Mouse (Mus musculus) ES-E14 (cell line): Measurements from ENCODE around the gene Phb2.

Experiments
- CHD2 ChIP-seq: IDR thresholded peaks from 2 replicates; pipeline ENCODE4 v1.6.1; 2014; ENCODE audit warnings: mild to moderate bottlenecking, low read depth, low read length, inconsistent platforms
- ZC3H11A ChIP-seq: IDR thresholded peaks from 2 replicates; pipeline ENCODE4 v1.6.1; 2012; ENCODE audit warnings: low read depth, mild to moderate bottlenecking, inconsistent platforms, low read length, borderline replicate concordance
- ZNF384 ChIP-seq: IDR thresholded peaks from 2 replicates; pipeline ENCODE4 v1.6.1; 2012; ENCODE audit warnings: low read depth, low read length, inconsistent platforms

- TF ChIP-seq ZNF384 (no peak), CHD2 (no peak), ZC3H11A (no peak)
Measured at GRCm38 (mm10) chr6:124676171-124676570, 36.0 kb upstream of the Phb2 start.
